Mouse (Mus musculus): ENCODE measurements around the gene Tbx3. TPM values are rescaled to one million over a fixed set of nuclear protein-coding genes. Genes with fewer than 3 reads are reported as not detected.
A peak's percentile ranks its signal among the peaks of the same experiment; 100 is the strongest.

The Tbx3 gene
- total and polyA plus RNA-seq, 2 experiments, result 7.7 to 32.4 TPM

- no peak overlapping the region for H3K4me3 ChIP-seq (ENCODE audit: insufficient read depth, low read depth, low read length)
Observed at GRCm38 (mm10) chr5:119679084-119679483, 8.6 kb downstream of the Tbx3 start.

GRCm38 (mm10) chr5:119679614-119680328, 9.3 kb downstream of the Tbx3 start:
- H3K4me1 ChIP-seq (ENCODE audit: control insufficient read depth, insufficient read depth, low read length), result no peaks in the 10 kb centered on the region
- no peak overlapping the region for H3K27ac ChIP-seq (replicated peaks; ENCODE audit: insufficient read depth, low read depth, low read length)
- H3K79me2 ChIP-seq (ENCODE audit: control insufficient read depth, insufficient read depth, low read length), result no peaks in the 10 kb centered on the region
- no peaks in the 10 kb centered on the region for H3K27me3 ChIP-seq (ENCODE audit: control insufficient read depth, insufficient read depth, low read length)
- DNase-seq (ENCODE audit: extremely low read depth, low read depth, low spot score), result no peak
- 75% methylated on average over 10 of the region's 10 CpGs for WGBS
- TF ChIP-seq POLR2A (IDR thresholded peaks at IDR 0.05; ENCODE audit: extremely low read depth, insufficient read depth, low read length) (no peak), CTCF (IDR thresholded peaks at IDR 0.05; ENCODE audit: low read depth, low read length) (no peak)
- H3K4me3 ChIP-seq (ENCODE audit: insufficient read depth, low read depth, low read length), result no peak overlapping the region
- peaks cover 29% of the 10 kb centered on the region for H3K36me3 ChIP-seq (ENCODE audit: control insufficient read depth, insufficient read depth, low read length)
- H3K9ac ChIP-seq (ENCODE audit: low read depth, low read length), result no peak overlapping the region

More at GRCm38 (mm10) chr5:119679084-119679483, 8.6 kb downstream of the Tbx3 start:
- H3K36me3 ChIP-seq (ENCODE audit: control insufficient read depth, insufficient read depth, low read length), result peaks cover 29% of the 10 kb centered on the region
- H3K27ac ChIP-seq (replicated peaks; ENCODE audit: insufficient read depth, low read depth, low read length), result 0 out of 2 replicates have a peak overlapping the region, but pooled peaks have one; percentile 25
- no peaks in the 10 kb centered on the region for H3K27me3 ChIP-seq (ENCODE audit: control insufficient read depth, insufficient read depth, low read length)
- H3K79me2 ChIP-seq (ENCODE audit: control insufficient read depth, insufficient read depth, low read length), result no peaks in the 10 kb centered on the region
- TF ChIP-seq POLR2A (IDR thresholded peaks at IDR 0.05; ENCODE audit: extremely low read depth, insufficient read depth, low read length), result no peak
- no peak for TF ChIP-seq CTCF (IDR thresholded peaks at IDR 0.05; ENCODE audit: low read depth, low read length)
- H3K4me1 ChIP-seq (ENCODE audit: control insufficient read depth, insufficient read depth, low read length), result no peaks in the 10 kb centered on the region
- DNase-seq (ENCODE audit: extremely low read depth, low read depth, low spot score), result no peak
- H3K9ac ChIP-seq (ENCODE audit: low read depth, low read length), result no peak overlapping the region

- no peak for DNase-seq (ENCODE audit: extremely low read depth, low read depth, low spot score)
- H3K4me3 ChIP-seq (ENCODE audit: insufficient read depth, low read depth, low read length), result no peak overlapping the region
- H3K79me2 ChIP-seq (ENCODE audit: control insufficient read depth, insufficient read depth, low read length), result no peaks in the 10 kb centered on the region
- TF ChIP-seq CTCF (IDR thresholded peaks at IDR 0.05; ENCODE audit: low read depth, low read length) (no peak), POLR2A (IDR thresholded peaks at IDR 0.05; ENCODE audit: extremely low read depth, insufficient read depth, low read length) (no peak)
- no peak overlapping the region for H3K27ac ChIP-seq (replicated peaks; ENCODE audit: insufficient read depth, low read depth, low read length)
- 76% methylated on average over 62 of the region's 62 CpGs for WGBS
- H3K27me3 ChIP-seq (ENCODE audit: control insufficient read depth, insufficient read depth, low read length), result no peaks in the 10 kb centered on the region
- no peak overlapping the region for H3K9ac ChIP-seq (ENCODE audit: low read depth, low read length)
- H3K4me1 ChIP-seq (ENCODE audit: control insufficient read depth, insufficient read depth, low read length), result no peaks in the 10 kb centered on the region
- H3K36me3 ChIP-seq (ENCODE audit: control insufficient read depth, insufficient read depth, low read length), result peaks cover 28% of the 10 kb centered on the region
Observed at GRCm38 (mm10) chr5:119680329-119681010, 10.0 kb downstream of the Tbx3 start.

- Histone ChIP-seq H3K36me3 (ENCODE audit: control insufficient read depth, insufficient read depth, low read length) (peaks cover 27% of the 10 kb centered on the region), H3K4me1 (ENCODE audit: control insufficient read depth, insufficient read depth, low read length) (peaks cover 2% of the 10 kb centered on the region; the same call in 1 of the 2 replicates), H3K9ac (ENCODE audit: low read depth, low read length) (no peak overlapping the region), H3K4me3 (ENCODE audit: insufficient read depth, low read depth, low read length) (no peak overlapping the region), H3K27me3 (ENCODE audit: control insufficient read depth, insufficient read depth, low read length) (no peaks in the 10 kb centered on the region), H3K79me2 (ENCODE audit: control insufficient read depth, insufficient read depth, low read length) (no peaks in the 10 kb centered on the region), H3K27ac (replicated peaks; ENCODE audit: insufficient read depth, low read depth, low read length) (no peak overlapping the region)
- no peak for TF ChIP-seq CTCF (IDR thresholded peaks at IDR 0.05; ENCODE audit: low read depth, low read length)
- TF ChIP-seq POLR2A (IDR thresholded peaks at IDR 0.05; ENCODE audit: extremely low read depth, insufficient read depth, low read length), result no peak
- WGBS, result 59% methylated on average over 8 of the region's 8 CpGs
- DNase-seq (ENCODE audit: extremely low read depth, low read depth, low spot score), result no peak
Observed at GRCm38 (mm10) chr5:119681011-119681832, 10.8 kb downstream of the Tbx3 start.

GRCm38 (mm10) chr5:119681833-119682210, 11.4 kb downstream of the Tbx3 start:
- TF ChIP-seq POLR2A (IDR thresholded peaks at IDR 0.05; ENCODE audit: extremely low read depth, insufficient read depth, low read length), result no peak
- no peak for TF ChIP-seq CTCF (IDR thresholded peaks at IDR 0.05; ENCODE audit: low read depth, low read length)

More at GRCm38 (mm10) chr5:119681833-119682210, 11.4 kb downstream of the Tbx3 start:
- no peak overlapping the region for H3K27ac ChIP-seq (replicated peaks; ENCODE audit: insufficient read depth, low read depth, low read length)
- H3K9ac ChIP-seq (ENCODE audit: low read depth, low read length), result no peak overlapping the region
- WGBS, result 73% methylated on average over 4 of the region's 4 CpGs
- no peaks in the 10 kb centered on the region for H3K79me2 ChIP-seq (ENCODE audit: control insufficient read depth, insufficient read depth, low read length)
- peaks cover 2% of the 10 kb centered on the region; the same call in 1 of the 2 replicates for H3K4me1 ChIP-seq (ENCODE audit: control insufficient read depth, insufficient read depth, low read length)
- no peaks in the 10 kb centered on the region for H3K27me3 ChIP-seq (ENCODE audit: control insufficient read depth, insufficient read depth, low read length)
- no peak for DNase-seq (ENCODE audit: extremely low read depth, low read depth, low spot score)
- H3K36me3 ChIP-seq (ENCODE audit: control insufficient read depth, insufficient read depth, low read length), result peaks cover 26% of the 10 kb centered on the region
- no peak overlapping the region for H3K4me3 ChIP-seq (ENCODE audit: insufficient read depth, low read depth, low read length)

All from liver, adult 2 months (tissue).